Mouse (Mus musculus) megakaryocyte, embryonic 14.5 days (primary cell): ENCODE data around the gene Scfd2.

Source experiments
- FLI1 ChIP-seq: IDR thresholded peaks from 2 replicates; pipeline ENCODE4 v1.6.1; 2012; ENCODE audit warnings: low read length, inconsistent platforms, mixed read lengths
- GATA1 ChIP-seq: IDR thresholded peaks from 3 replicates; pipeline ENCODE4 v1.6.1; 2012; ENCODE audit warnings: mixed read lengths, low read length, inconsistent platforms, borderline replicate concordance

- TF ChIP-seq GATA1, result no peak
- TF ChIP-seq FLI1, result no peak
Measured at GRCm38 (mm10) chr5:74254996-74255395, 276.6 kb downstream of the Scfd2 start.
